Mouse (Mus musculus): ENCODE measurements around the gene Ttc28.

GRCm38 (mm10) chr5:111014960-111015359, 135.4 kb downstream of the Ttc28 start:
- TF ChIP-seq EP300 (optimal IDR thresholded peaks at IDR 0.05) (no peak), CTCF (IDR thresholded peaks at IDR 0.05; ENCODE audit: low read depth) (no peak)

Measured in stomach, postnatal 0 days (tissue).